Mouse (Mus musculus) cerebellum, adult 8-10 months (tissue): ENCODE results near the gene C2cd4c.

Experiments used
- DNase-seq: peaks from one replicate; pipeline ENCODE4 v3.0.0; 2022

The C2cd4c gene

DNA sequence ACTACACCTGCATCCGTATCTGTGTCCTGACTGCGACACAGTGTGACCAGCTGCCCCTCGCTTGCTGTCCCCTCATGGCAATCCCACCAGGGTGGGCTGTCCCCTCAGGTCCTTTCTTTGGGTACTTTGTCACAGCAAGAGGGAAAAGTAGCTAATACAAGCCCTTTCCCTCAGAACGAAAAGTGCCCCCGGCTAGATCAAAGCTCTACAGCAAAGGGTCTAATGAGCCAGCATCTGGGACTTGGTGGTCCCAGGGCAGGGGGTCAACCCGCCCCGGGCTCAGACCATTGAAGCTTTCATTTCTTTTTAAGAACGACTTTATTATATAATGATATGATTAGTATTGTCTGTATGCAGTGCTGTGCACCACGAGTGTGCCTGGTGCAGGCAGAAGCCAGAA is 35.5 kb downstream of the C2cd4c start:
- no peak for DNase-seq

DNA sequence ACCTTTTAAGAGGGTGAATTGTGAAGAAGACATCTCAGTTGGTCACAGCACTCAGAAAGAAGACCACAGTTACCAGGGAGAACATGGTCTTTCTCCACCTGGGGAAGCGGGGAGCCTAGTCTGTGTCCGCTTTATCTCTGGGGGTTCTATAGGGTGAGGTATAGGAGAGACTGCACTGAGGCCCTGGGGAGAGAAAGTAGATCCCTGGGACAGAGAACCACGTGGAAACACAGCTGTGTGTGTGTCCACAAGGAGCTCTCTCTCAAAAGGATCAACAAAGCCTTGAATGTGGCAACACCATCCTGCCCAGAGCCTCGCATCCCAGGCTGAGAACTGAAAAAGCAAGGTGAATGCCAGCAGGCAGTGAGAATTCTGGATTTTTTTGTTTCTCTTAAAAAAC is 36.4 kb downstream of the C2cd4c start:
- DNase-seq = no peak

DNA sequence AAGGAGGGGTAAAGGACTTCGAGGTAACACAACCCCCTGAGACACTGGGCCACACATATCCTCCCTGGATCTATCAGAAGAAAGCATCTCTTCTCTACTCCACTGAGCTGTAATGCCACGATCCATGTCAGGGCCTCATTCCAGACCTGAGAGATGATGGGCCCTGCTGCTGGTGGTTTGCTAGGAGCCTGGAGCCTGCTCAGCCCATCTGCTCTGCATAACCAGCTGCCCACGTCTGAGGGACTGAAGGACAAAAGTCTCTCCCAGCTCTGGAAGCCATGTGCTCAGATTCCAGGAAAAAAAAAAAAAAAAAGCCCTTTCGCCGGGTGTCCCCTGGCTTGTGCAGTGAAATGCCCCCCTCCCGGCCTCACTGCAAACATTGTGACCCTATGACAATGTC is 38.1 kb downstream of the C2cd4c start:
- DNase-seq = no peak

DNA sequence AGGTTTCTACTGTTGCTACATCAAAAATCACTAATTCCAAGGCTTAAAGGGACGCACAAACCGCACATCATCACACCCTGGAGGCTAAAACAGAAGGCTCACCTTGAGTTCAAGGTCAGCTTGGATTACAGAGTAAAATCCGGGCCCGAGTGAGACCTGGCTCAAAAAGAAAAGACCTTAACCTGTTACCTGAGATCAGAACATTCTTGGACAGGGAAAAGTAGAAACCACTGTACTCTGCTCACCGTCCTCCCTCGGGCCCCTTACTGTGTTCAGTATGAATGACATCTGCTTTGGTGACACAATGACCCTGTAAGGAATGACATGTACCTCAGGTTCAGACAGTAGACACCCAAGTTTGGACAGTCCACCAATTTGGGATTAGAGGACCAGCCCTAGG is 39.0 kb downstream of the C2cd4c start:
- DNase-seq = no peak

DNA sequence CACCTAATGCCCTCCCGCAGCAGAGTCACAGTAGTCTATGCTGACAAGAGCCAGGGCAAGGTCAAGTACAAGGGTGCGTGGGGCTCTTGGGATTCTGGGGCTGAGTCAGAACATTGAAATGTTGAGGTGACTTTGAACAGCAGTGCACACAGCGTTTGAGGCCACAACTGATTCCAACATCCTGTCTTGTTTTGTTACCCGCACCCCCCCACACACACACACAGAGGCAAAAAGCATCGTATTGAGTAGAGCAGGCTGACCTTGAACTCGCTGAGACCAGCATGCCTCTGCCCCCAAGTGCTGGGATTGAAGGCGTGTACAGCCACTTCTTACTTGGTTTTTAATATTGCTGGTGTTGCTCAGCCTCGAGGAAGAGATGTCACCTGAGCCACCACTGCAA is 39.5 kb downstream of the C2cd4c start:
- DNase-seq = no peak

DNA sequence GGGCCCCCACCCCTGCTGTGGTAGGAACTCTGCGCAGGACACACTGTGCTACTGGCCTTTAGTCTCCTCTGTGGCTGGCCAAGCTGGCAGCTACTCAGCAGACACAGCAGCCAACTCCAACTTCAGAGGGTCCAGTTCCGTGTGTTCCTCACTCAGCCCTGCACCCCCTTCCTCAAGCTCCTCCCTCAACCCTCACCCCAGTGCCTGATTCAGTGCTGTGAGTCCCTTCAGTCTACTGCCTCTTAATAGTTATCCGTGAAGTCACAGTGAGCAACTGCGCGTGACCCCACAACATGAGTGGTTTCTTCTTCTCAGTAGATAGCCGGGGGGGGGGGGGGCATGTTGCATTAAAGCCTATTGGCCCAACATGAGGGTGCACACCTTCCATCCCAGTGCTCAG is 40.2 kb downstream of the C2cd4c start:
- DNase-seq = no peak

DNA sequence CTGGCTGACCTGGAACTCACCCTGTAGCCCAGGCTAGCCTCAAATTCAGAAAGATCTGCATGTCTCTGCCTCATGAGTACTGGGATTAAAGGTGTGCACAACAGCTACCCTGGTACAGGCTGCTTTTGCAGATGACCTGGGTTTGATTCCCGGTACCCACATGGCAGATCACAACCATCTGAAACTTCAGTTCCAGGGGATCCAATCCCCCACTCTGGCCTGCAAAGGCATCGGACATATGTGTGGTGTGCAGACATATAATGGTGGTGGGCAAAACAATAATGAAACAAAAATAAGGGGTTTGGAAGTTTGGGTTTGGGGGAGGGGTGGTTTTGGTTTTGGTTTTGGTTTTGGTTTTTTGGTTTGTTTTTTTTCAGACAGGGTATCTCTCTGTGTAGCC is 42.5 kb downstream of the C2cd4c start:
- no peak for DNase-seq

DNA sequence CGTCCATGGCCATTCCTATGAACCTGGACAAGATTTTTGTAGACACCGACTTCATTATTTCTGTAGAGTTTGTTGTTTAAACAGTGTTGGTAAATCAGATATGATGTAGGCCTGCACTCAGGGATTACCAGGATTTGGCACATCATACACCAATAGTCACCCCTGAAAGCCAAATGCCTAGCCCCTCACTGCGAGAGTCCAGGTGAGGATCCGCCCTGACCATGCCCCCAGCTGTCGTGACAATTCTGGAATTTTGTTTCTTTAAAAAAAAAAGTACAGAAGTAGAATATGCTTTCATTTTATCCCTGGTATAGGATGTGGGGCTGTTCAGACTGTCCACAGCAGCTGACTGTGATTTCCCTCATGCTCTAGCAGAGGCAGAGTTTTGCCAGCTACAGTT is 43.9 kb downstream of the C2cd4c start:
- no peak for DNase-seq

DNA sequence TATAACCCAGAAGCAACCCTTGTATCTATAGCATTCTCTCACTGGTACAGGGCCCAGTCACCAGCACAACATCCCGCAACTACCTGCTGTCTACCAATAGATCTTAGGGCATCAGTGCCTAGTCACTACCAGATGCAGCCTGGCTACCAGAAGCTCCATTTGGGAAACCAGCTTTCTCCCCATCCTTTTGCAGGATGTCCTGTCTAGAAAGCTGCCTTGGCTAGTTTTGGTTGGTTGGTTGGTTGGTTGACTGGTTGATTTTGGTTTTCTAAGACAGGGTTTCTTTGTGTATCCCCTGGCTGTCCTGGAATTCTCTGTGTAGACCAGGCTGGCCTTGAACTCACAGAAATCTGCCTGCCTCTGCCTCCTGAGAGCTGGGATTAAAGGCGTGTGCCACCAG is 54.1 kb downstream of the C2cd4c start:
- no peak for DNase-seq

DNA sequence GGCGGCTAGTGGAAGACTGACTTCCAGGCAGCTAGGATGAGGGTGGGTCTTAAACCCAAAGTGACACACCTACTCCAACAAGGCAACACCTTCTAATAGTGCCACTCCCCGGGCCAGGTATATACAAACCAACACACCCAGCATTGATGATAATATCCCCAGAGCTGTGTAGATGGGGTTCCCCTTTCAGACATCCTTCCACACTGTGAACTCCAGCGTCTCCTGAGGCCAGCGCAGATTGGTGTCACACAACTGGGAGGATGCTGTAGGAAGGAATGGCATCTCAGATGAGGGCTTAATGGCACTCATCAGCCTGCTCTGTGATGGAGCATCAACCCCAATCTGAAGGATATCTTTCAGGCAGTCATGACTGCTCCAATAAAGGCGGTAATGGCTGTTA is 56.3 kb downstream of the C2cd4c start:
- no peak for DNase-seq

DNA sequence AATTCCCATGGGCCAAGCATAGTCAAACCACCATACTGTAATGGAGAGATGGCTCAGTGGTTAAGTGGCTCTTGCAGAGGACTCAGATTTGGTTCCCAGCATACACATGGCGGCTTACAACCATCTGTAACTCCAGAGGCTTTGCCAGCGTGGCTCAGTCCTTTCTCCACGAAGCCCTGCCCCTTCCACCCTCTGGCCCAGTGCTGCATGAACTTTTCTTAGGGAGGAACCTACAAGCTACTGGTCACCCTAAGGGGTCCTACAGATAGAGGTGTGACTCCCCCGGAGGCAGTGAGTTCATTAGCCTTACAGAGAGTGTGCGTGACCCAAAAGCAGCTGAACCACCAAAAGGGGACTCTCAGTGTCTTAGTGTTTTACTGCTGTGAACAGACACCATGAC is 56.9 kb downstream of the C2cd4c start:
- no peak for DNase-seq
